Mouse (Mus musculus) kidney, embryonic 14.5 days (tissue): ENCODE measurements around the gene Tmed2. TPM values are rescaled to one million over a fixed set of nuclear protein-coding genes. Genes with fewer than 3 reads are reported as not detected.
"Not testable (repeated sequence)": the region's sequence is repeated elsewhere in the genome, so short reads cannot be mapped to it uniquely, and the experiment has no call there.

ENCODE experiments used
- ATAC-seq: fragments of 200-750 bp; cut with Nextera tagmentation; 2 replicates; pipeline ENCODE4 v1.8.0; 2017; ENCODE audit warnings: moderate number of reproducible peaks, mild to moderate bottlenecking, moderate TSS enrichment, moderate library complexity; ENCODE audit not compliant: low FRiP score, low TSS enrichment
- H3K27ac ChIP-seq: fragments of 300-500 bp; sonication (generic); 2 replicates; pipeline ENCODE4 v1.5.1; 2014; ENCODE audit warnings: low read depth, mild to moderate bottlenecking, low read length, moderate library complexity, mixed read lengths
- H3K27me3 ChIP-seq: fragments of 300-500 bp; sonication (generic); 2 replicates; pipeline ENCODE4 v1.6.1; 2014; ENCODE audit warnings: mild to moderate bottlenecking, low read length; ENCODE audit not compliant: control insufficient read depth, insufficient read depth
- H3K36me3 ChIP-seq: fragments of 300-500 bp; sonication (generic); 2 replicates; pipeline ENCODE4 v1.6.1; 2014; ENCODE audit warnings: low read length, mixed read lengths; ENCODE audit not compliant: control insufficient read depth, insufficient read depth
- H3K4me1 ChIP-seq: fragments of 300-500 bp; sonication (generic); 2 replicates; pipeline ENCODE4 v1.6.1; 2014; ENCODE audit warnings: low read length, mixed read lengths; ENCODE audit not compliant: control insufficient read depth, insufficient read depth
- H3K4me2 ChIP-seq: fragments of 300-500 bp; sonication (generic); replicated peaks from 2 replicates; pipeline ENCODE4 v1.6.1; 2014; ENCODE audit warnings: low read depth, mild to moderate bottlenecking, low read length
- H3K4me3 ChIP-seq: fragments of 300-500 bp; sonication (generic); 2 replicates; pipeline ENCODE4 v1.5.1; 2014; ENCODE audit warnings: mild to moderate bottlenecking, low read length
- H3K9ac ChIP-seq: fragments of 300-500 bp; sonication (generic); 2 replicates; pipeline ENCODE4 v1.6.1; 2014; ENCODE audit warnings: low read depth, mild to moderate bottlenecking, low read length, moderate library complexity
- H3K9me3 ChIP-seq: fragments of 300-500 bp; sonication (generic); 2 replicates; pipeline ENCODE4 v1.6.1; 2016; ENCODE audit warnings: low read length; ENCODE audit not compliant: control insufficient read depth
- WGBS: fragments of 180-500 bp; shearing (Covaris S2); extraction: QIAGEN DNeasy Blood & Tissue Kit; methylation state at CpG from one replicate; pipeline ENCODE4 v1.1.7; 2014; 5-methylcytosine and 5-hydroxymethylcytosine counted together
- polyA plus RNA-seq: library from polyadenylated mRNA; unstranded; fragments of >200 nt; fragmentation: Nextera tagmentation; extraction: Ambion mirVana; gene quantifications from 2 replicates; pipeline ENCODE4 v1.2.1, GENCODE M21; 2014

Gene Tmed2
- polyA plus RNA-seq, 1 experiment from 2014 or later = 564 TPM

- H3K4me2 ChIP-seq = peak within 1 kb of the TSS; percentile 81
- H3K9me3 ChIP-seq = no peaks in the 10 kb centered on the region
- H3K4me3 ChIP-seq = peak within 1 kb of the TSS; percentile 66
- peaks cover 41% of the 10 kb centered on the region for H3K36me3 ChIP-seq
- H3K4me1 ChIP-seq = peaks cover 10% of the 10 kb centered on the region; the same call in 1 of the 2 replicates
- peak within 1 kb of the TSS; percentile 65 for H3K9ac ChIP-seq
- H3K27me3 ChIP-seq = no peaks in the 10 kb centered on the region
- under 1% methylated on average over 51 of the region's 51 CpGs for WGBS
- no peak within 1 kb of the TSS for H3K27ac ChIP-seq
- peak; percentile 89 for ATAC-seq
Observed at GRCm38 (mm10) chr5:124578633-124579317, 38.3 kb downstream of the Tmed2 start, which contains the start of the genes Eif2b1 and Gtf2h3. Eif2b1 (minus strand) TSS chr5:124579131. Gtf2h3 (plus strand) TSS chr5:124579140.

- no peak overlapping the region for H3K4me2 ChIP-seq
- H3K36me3 ChIP-seq = peaks cover 29% of the 10 kb centered on the region
- 92% methylated on average over 5 of the region's 5 CpGs for WGBS
- no peaks in the 10 kb centered on the region for H3K27me3 ChIP-seq
- no peaks in the 10 kb centered on the region for H3K9me3 ChIP-seq
- no peak overlapping the region for H3K4me3 ChIP-seq
- H3K27ac ChIP-seq = no peak overlapping the region
- ATAC-seq = no peak
- peaks cover 10% of the 10 kb centered on the region; the same call in 1 of the 2 replicates for H3K4me1 ChIP-seq
- H3K9ac ChIP-seq = no peak overlapping the region
Observed at GRCm38 (mm10) chr5:124582515-124582914, 42.0 kb downstream of the Tmed2 start.

GRCm38 (mm10) chr5:124592768-124593167 lies 52.3 kb downstream of the Tmed2 start:
- Histone ChIP-seq H3K4me2 (no peak overlapping the region), H3K36me3 (peaks cover 78% of the 10 kb centered on the region), H3K4me1 (no peaks in the 10 kb centered on the region), H3K27ac (no peak overlapping the region), H3K9ac (no peak overlapping the region), H3K9me3 (no peaks in the 10 kb centered on the region), H3K27me3 (no peaks in the 10 kb centered on the region), H3K4me3 (no peak overlapping the region)
- no peak for ATAC-seq
- 94% methylated on average over 3 of the region's 3 CpGs for WGBS

- H3K27ac ChIP-seq = no peak overlapping the region
- WGBS = 7% methylated on average over 30 of the region's 30 CpGs
Observed at GRCm38 (mm10) chr5:124598224-124599174, 58.0 kb downstream of the Tmed2 start.

GRCm38 (mm10) chr5:124599726-124600125 lies 59.2 kb downstream of the Tmed2 start:
- H3K9ac ChIP-seq, H3K4me2 ChIP-seq, H3K4me3 ChIP-seq, H3K4me1 ChIP-seq, H3K27ac ChIP-seq, ATAC-seq, H3K9me3 ChIP-seq, H3K27me3 ChIP-seq: not testable (repeated sequence)
- WGBS = 63% methylated on average over 8 of the region's 8 CpGs
- H3K36me3 ChIP-seq = peaks cover 23% of the 10 kb centered on the region

More at GRCm38 (mm10) chr5:124598224-124599174, 58.0 kb downstream of the Tmed2 start:
- Histone ChIP-seq H3K4me1 (peaks cover 3% of the 10 kb centered on the region; the same call in 1 of the 2 replicates), H3K36me3 (peaks cover 35% of the 10 kb centered on the region), H3K4me3 (peak overlapping the region; percentile 86), H3K9ac (peak overlapping the region; percentile 62), H3K27me3 (no peaks in the 10 kb centered on the region), H3K4me2 (peak overlapping the region; percentile 65), H3K9me3 (no peaks in the 10 kb centered on the region)
- peak; percentile 100 for ATAC-seq

Other genes starting within 250 kb of the Tmed2 start
- gene Mphosph9, start 212.7 kb upstream of the Tmed2 start, polyA plus RNA-seq = 11.8 and 20.8 TPM in 2 replicates
- 12.5 and 13.2 TPM in 2 replicates for gene 2810006K23Rik, start 212.6 kb upstream of the Tmed2 start, polyA plus RNA-seq
- 62.3 and 87.0 TPM in 2 replicates for gene Cdk2ap1, start 177.6 kb upstream of the Tmed2 start, polyA plus RNA-seq
- 66.3 and 102 TPM in 2 replicates for gene Sbno1, start 114.7 kb upstream of the Tmed2 start, polyA plus RNA-seq
- gene Kmt5a, start 100.8 kb upstream of the Tmed2 start, polyA plus RNA-seq = 54.7 and 58.6 TPM in 2 replicates
- 29.4 and 31.7 TPM in 2 replicates for gene Rilpl2, start 62.3 kb upstream of the Tmed2 start, polyA plus RNA-seq
- 12.8 and 23.8 TPM in 2 replicates for gene Snrnp35, start 57.6 kb upstream of the Tmed2 start, polyA plus RNA-seq
- 21.9 and 26.1 TPM in 2 replicates for gene Rilpl1, start 9.3 kb upstream of the Tmed2 start, polyA plus RNA-seq
- gene Ddx55, start 12.2 kb downstream of the Tmed2 start, polyA plus RNA-seq = 14.0 and 17.3 TPM in 2 replicates
- 84.8 and 85.1 TPM in 2 replicates for gene Eif2b1, start 38.4 kb downstream of the Tmed2 start, polyA plus RNA-seq
- gene Gtf2h3, start 38.4 kb downstream of the Tmed2 start, polyA plus RNA-seq = 73.7 and 79.8 TPM in 2 replicates
- gene Atp6v0a2, start 87.9 kb downstream of the Tmed2 start, polyA plus RNA-seq = 28.4 and 51.6 TPM in 2 replicates
- 0.13 and 0.14 TPM in 2 replicates for gene Dnah10, start 184.4 kb downstream of the Tmed2 start, polyA plus RNA-seq